ENCODE assay signal across 5 mouse cellular contexts in genomic region chr12:78964496-78964895, GRCm38 (mm10). TPM values are rescaled to one million over a fixed set of nuclear protein-coding genes. Genes with fewer than 3 reads are reported as not detected.
A peak's percentile ranks its signal among the peaks of the same experiment; 100 is the strongest.
DNase-seq lines count a peak whose midpoint lies in the region; ATAC-seq and TF ChIP-seq lines count a peak whose summit lies in the region.
"Not testable (repeated sequence)": the region's sequence is repeated elsewhere in the genome, so short reads cannot be mapped to it uniquely, and the experiment has no call there.

No protein-coding gene starts in this region.

- peak; percentile 73 for DNase-seq in adrenal gland, adult 2 months
- peak; percentile 68 for DNase-seq in adrenal gland, postnatal 10 days
- DNase-seq in adrenal gland, postnatal 25 days = peak; percentile 57
- DNase-seq in stomach, postnatal 0 days (ENCODE audit: low spot score) = not testable (repeated sequence)

- not testable (repeated sequence) for H3K36me3 ChIP-seq in kidney, embryonic 14.5 days (ENCODE audit: control insufficient read depth, insufficient read depth, low read length); stomach, postnatal 0 days (ENCODE audit: control insufficient read depth, insufficient read depth, low read length)

- ATAC-seq in kidney, embryonic 14.5 days (ENCODE audit: low FRiP score, low TSS enrichment) = peak; percentile 39; the same call in 1 of the 2 replicates
- ATAC-seq in stomach, postnatal 0 days (ENCODE audit: low FRiP score, low TSS enrichment) = peak; percentile 23; the same call in 1 of the 2 replicates

- not testable (repeated sequence) for H3K4me1 ChIP-seq in kidney, embryonic 14.5 days (ENCODE audit: control insufficient read depth, insufficient read depth, low read length); stomach, postnatal 0 days (replicated peaks; ENCODE audit: control insufficient read depth, insufficient read depth)

- not testable (repeated sequence) for H3K27ac ChIP-seq in kidney, embryonic 14.5 days (ENCODE audit: low read depth, low read length); stomach, postnatal 0 days (replicated peaks)

- WGBS in kidney, embryonic 14.5 days = 70% methylated on average over 11 of the region's 11 CpGs
- 73% methylated on average over 11 of the region's 11 CpGs for WGBS in stomach, postnatal 0 days

- not testable (repeated sequence) for H3K9ac ChIP-seq in kidney, embryonic 14.5 days (ENCODE audit: low read depth, low read length); stomach, postnatal 0 days (ENCODE audit: low read length)

- H3K4me2 ChIP-seq in kidney, embryonic 14.5 days (replicated peaks; ENCODE audit: low read depth, low read length); stomach, postnatal 0 days (replicated peaks; ENCODE audit: low read depth): not testable (repeated sequence)

- H3K9me3 ChIP-seq in kidney, embryonic 14.5 days (ENCODE audit: control insufficient read depth, low read length); stomach, postnatal 0 days (ENCODE audit: control insufficient read depth, low read length): not testable (repeated sequence)

- H3K4me3 ChIP-seq in kidney, embryonic 14.5 days (ENCODE audit: low read length); stomach, postnatal 0 days (ENCODE audit: low read depth, low read length): not testable (repeated sequence)

- H3K27me3 ChIP-seq in kidney, embryonic 14.5 days (ENCODE audit: control insufficient read depth, insufficient read depth, low read length); stomach, postnatal 0 days (ENCODE audit: control insufficient read depth, insufficient read depth, low read length): not testable (repeated sequence)

- not testable (repeated sequence) for TF ChIP-seq EP300 in stomach, postnatal 0 days (optimal IDR thresholded peaks at IDR 0.05)

- TF ChIP-seq CTCF in stomach, postnatal 0 days (IDR thresholded peaks at IDR 0.05; ENCODE audit: low read depth) = not testable (repeated sequence)

RNA-seq across cellular contexts. Expression of gene Tmem229b, which starts 42.9 kb away (rescaled TPM):
- 10 to 100 TPM in 1 of 2 experiments, 1 to 10 TPM in 1; 5.8 to 11.3 TPM for total RNA-seq in adrenal gland, adult 2 months (2021)
- polyA plus RNA-seq in adrenal gland, adult 2 months (2012; rRNA removed) = 9.2 and 9.3 TPM in 2 replicates
- 10 to 100 TPM; 12.9 to 13.4 TPM for total RNA-seq in adrenal gland, postnatal 10 days (2021)
- 5.2 and 9.0 TPM in 2 replicates for total RNA-seq in adrenal gland, postnatal 25 days (2021)
- polyA plus RNA-seq in kidney, embryonic 14.5 days (2014; fragmentation: Nextera tagmentation; extraction: Ambion mirVana) = 2.3 and 2.9 TPM in 2 replicates
- polyA plus RNA-seq in stomach, postnatal 0 days (2015; fragmentation: Nextera tagmentation; extraction: Ambion mirVana) = 4.7 and 4.9 TPM in 2 replicates

RNA-seq across cellular contexts. Expression of gene Plek2, which starts 57.7 kb away (rescaled TPM):
- under 1 TPM; 0.23 to 0.41 TPM for total RNA-seq in adrenal gland, adult 2 months (2021)
- not detected in 2 replicates for polyA plus RNA-seq in adrenal gland, adult 2 months (2012; rRNA removed)
- total RNA-seq in adrenal gland, postnatal 10 days (2021) = under 1 TPM; 0.60 to 0.67 TPM
- total RNA-seq in adrenal gland, postnatal 25 days (2021) = not detected in 2 replicates
- 3.5 and 3.6 TPM in 2 replicates for polyA plus RNA-seq in kidney, embryonic 14.5 days (2014; fragmentation: Nextera tagmentation; extraction: Ambion mirVana)
- 42.6 and 50.2 TPM in 2 replicates for polyA plus RNA-seq in stomach, postnatal 0 days (2015; fragmentation: Nextera tagmentation; extraction: Ambion mirVana)
